Mouse (Mus musculus): ENCODE data around the gene Nmd3.

Nmd3 gene

DNA sequence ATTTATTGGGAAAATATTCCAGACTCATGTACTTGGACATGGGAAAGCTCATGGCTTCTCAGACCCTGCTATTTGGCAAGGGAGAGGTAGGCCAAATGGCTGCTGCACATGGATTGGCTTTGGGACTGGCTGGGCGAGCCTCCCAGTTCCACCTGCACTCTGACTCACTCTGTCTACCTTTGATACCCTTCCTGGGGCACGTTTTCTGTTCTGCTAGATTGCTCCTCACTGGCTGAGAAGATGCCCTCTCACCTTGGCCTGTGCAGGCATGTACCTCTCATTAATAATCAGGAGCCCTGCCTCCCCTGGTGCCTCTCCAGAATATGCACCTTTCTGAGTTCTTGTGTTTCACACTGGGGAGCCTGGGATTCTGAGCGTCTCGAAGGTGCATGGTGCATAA, 39.4 kb downstream of the Nmd3 start:
- in situ Hi-C loops (cut with MboI; ENCODE audit: unreplicated experiment in 2 of 2): no loop called here

DNA sequence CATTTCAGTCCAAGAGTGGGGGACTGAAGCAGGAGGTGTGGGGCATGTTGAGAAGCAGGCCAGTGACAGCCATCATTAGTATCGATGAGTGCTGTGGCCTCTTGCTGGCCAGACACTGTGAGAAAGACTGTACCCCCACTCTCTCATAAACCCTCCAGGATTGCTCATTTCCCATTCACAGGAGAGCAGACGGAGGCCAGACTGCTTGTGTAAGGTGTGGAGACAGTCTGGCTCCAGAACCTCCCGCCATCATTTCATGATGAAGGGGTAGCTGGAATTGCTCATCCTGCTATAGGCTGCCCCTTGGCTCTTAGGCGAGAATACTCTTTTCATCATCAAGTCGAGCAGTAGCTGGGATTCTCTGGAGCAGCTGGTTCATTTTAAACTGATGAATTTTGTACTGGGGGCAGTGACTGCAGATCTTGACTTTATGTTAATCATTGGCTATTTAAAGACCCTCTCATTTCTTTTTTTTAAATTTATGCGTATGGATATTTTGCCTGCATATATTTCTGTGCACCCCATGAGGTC, 41.1 kb downstream of the Nmd3 start:
- in situ Hi-C loops (cut with MboI; ENCODE audit: unreplicated experiment in 2 of 2): no loop called here

DNA sequence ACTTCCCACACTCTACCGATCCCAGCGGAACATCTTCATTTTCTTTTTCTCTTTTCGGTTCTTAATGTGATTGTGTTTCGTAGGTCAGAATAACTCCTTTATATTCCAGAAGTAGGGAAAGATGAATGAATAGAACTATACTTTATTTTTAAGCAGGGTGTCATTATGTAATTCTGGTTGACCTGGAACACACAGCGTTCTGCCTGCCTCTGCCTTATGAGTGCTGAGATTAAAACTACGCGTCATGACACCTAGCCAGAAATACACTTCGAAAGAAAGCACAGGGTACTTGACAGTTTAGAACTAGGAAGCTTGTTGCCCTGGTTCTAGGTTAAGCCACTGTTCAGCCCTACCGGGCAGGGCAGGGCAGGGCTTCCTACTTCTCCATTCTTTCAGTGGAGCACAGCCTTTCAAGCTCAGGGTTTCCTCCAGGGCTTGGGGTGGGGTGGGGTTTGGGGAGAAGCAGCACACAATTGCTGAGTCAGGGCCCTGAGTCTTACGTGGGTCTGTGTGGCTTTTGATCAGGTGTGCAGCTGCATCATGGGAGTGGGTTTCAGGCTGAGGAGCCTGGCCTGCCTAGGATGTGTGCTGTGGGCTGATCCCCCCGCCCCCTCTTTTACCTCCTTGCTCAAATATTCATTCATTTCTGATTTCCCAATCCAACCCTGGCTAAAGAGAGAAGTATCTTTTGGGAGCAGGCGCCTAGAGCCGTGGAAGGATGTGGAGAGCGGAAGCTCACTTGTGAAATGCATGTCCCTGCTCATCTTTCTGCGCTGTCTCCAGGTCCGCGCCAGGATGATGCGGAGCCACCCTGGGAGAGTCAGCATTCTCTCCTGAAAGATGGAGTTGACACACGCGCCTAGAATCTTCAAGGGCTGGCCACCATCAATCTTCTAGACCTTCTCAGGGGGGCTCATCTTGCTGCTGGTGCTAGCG, 42.1 kb downstream of the Nmd3 start:
- in situ Hi-C loops (cut with MboI; ENCODE audit: unreplicated experiment in 2 of 2): no loop called here

DNA sequence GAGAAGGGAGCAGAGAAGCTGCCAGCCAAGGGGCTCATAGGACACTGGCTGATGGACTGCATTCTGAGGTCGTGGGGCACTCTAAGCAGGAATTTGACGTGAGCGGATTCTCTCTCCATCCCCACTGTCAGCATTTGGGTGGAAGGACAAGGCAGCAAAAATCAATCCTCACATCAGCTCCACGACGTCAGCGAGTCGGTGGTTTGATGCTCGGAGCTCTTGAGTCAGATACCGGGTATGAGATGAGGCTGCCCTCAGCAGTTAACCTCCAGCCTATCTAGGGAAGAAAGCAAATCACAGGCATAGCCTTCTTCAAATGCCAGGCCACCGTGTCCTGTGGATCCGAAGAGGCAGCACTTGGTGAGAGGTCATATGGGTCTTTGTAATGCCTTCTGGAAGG, 43.4 kb downstream of the Nmd3 start:
- in situ Hi-C loops (cut with MboI; ENCODE audit: unreplicated experiment in 2 of 2): no loop called here

DNA sequence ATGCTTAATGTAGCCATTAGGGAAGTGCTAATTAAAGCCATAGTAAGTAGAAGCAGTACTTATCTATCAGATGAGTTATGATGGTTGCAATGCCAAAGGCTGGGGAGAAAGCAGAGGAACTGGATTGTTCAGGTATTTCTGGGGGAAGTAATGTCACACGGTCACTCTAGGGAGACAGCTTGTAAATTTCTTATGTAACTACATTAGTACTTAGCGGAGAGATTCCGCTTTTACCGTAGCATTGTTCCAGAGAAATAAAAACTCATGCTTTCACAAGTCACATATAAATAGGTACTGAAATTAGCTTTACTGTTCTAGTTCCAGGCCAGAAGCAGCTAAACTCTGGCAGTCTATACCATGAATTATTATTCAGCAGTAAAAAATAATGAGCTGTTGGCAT, 47.4 kb downstream of the Nmd3 start:
- in situ Hi-C loops (cut with MboI; ENCODE audit: unreplicated experiment in 2 of 2): no loop called here

DNA sequence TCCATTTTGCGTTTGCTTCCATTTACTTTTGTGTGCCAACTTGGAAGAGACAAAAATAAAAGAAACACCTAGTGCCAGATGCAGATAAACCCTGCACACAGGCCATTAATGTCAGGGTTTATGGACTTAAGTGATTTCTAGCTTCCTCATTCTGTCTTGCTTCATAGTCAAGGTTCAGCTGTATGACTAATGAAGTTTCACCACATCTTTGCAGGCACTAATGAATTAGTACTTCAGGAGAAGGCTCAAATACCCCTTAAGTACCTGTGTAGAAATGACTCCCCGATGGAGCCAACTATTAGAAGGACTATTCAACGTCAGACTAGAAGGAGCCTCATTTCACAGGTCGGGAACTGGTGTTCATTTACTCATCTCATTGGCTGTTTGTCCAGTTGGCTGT, 51.6 kb downstream of the Nmd3 start:
- in situ Hi-C loops (cut with MboI; ENCODE audit: unreplicated experiment in 2 of 2): no loop called here

GRCm38 (mm10) chr3:69779246-69779796, 57.5 kb downstream of the Nmd3 start:
- in situ Hi-C loops (cut with MboI; ENCODE audit: unreplicated experiment in 2 of 2): no loop called here

DNA sequence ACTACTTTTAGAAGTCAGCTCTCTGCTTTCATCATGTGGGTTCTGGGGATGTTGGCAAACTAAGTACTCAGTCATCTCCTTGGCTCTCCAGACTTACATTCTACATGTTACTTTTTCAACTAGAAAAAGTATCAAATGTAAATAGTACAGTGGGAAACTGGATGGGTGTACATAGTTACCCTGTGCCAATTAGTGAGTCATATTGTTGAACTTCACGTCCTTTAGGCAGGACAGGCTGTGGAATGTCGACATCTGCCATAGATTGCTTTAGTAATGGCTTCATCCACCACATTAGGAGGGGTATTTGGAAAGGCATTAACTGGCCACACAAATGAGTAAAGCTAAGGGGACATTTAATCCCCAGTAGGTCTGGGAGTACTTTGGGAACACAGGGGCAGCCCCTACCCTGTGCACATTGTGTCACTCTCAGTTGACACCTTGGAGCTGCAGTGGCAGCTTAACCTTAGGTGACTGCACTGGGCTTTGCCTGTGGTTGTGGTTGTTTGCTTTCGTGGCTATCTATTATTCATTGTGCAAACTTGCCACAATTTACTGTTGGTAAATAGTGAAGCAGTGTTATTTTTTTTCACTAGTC, 71.1 kb downstream of the Nmd3 start:
- in situ Hi-C loops (cut with MboI; ENCODE audit: unreplicated experiment in 2 of 2): no loop called here

DNA sequence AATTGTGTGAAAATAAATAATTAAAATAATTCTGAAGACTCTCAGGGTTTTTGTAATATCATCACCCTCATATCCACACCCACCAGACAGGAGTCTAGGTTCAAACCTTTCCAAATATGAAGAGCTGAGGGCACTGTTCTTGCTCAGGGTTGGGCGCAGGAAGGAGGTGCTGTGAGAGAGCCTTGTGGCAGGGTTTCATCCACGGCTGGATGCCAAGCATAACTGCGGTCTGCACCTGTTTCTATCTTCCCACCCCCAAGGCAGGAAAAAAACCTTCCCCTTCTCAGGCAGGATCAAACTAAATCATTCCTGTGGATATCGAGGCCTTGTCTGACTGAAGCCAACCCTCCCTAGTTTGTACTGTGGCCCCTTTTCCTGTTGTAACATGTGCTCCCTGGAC, 75.7 kb downstream of the Nmd3 start:
- in situ Hi-C loops (cut with MboI; ENCODE audit: unreplicated experiment in 2 of 2): no loop called here

- in situ Hi-C loops (cut with MboI; ENCODE audit: unreplicated experiment in 2 of 2): no loop called here
Observed at GRCm38 (mm10) chr3:69797969-69798368, 76.2 kb downstream of the Nmd3 start.

DNA sequence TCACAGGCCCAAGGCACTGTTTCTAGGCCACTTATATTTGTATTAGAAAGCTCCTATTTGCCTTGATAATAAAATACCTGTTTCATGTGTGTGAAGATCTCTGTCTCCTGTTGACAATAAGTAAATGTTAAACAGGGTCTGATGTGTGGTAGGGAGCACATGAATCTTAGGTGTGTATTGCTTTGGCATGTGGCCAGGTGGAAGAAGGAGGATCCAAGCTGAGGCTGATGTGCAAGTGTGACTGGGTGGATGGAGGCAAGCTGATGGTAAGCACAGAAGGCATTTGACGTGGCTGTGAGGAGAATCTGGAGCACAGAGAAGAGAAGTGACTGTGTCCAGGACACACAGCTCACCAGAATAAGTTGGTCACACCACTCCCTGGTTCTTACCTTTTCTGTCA, 77.3 kb downstream of the Nmd3 start:
- in situ Hi-C loops (cut with MboI; ENCODE audit: unreplicated experiment in 2 of 2): no loop called here

DNA sequence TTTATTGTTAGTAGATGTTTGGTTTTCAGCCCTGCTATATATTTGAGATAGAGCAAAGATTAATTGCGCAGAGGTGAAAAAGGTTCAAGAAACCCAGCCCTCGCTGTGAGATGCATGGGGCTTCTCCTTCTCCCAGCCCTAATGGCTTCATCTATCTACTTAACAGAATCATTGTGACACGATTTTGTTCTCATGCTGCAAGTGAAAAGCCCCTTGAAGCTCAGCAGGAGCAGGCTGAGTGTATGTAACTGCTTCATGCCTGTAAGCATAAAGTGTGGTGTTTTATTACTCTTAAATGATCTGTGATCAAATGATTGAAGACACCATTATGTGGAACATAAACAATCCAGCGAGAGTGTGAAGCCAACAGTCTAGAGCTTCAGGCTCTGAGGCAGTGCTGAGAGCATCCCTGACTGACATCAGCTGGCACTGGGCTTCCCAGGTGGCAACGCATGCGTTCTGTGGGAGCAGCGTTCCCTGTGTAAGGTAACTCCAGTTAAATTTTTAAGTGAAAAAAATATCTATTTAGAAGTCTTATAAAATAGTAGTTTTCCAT, 79.1 kb downstream of the Nmd3 start:
- in situ Hi-C loops (cut with MboI; ENCODE audit: unreplicated experiment in 2 of 2): no loop called here

GRCm38 (mm10) chr3:69803137-69803536, 81.4 kb downstream of the Nmd3 start:
- in situ Hi-C loops (cut with MboI; ENCODE audit: unreplicated experiment in 2 of 2): no loop called here
